Comparison of ENCODE assay signal across 8 mouse cellular contexts in genomic region chr9:35210542-35211474, GRCm38 (mm10). TPM values are rescaled to one million over a fixed set of nuclear protein-coding genes. Genes with fewer than 3 reads are reported as not detected.
DNase-seq lines count a peak whose midpoint lies in the region; ATAC-seq and TF ChIP-seq lines count a peak whose summit lies in the region.

Gene Foxred1, minus strand, starts transcription at chr9:35211055.

- H3K27ac ChIP-seq in heart, embryonic 12.5 days (ENCODE audit: poor library complexity, severe bottlenecking), result peak within 1 kb of the TSS; percentile 98
- peak within 1 kb of the TSS; percentile 95 for H3K27ac ChIP-seq in kidney, postnatal 0 days
- peak within 1 kb of the TSS; percentile 71 for H3K27ac ChIP-seq in liver, embryonic 11.5 days (ENCODE audit: low read depth, low read length)
- H3K27ac ChIP-seq in stomach, embryonic 14.5 days (ENCODE audit: low read length), result peak within 1 kb of the TSS; percentile 89

- peak; percentile 100 for DNase-seq in CD4-positive helper T cell, adult 2 months (ENCODE audit: low read depth, low spot score)
- peak; percentile 99 for DNase-seq in brain, embryonic 18.5 days (ENCODE audit: low read depth, low spot score)
- DNase-seq in kidney, postnatal 0 days (ENCODE audit: low spot score), result peak; percentile 100
- peak; percentile 98 for DNase-seq in liver, embryonic 11.5 days (ENCODE audit: low spot score)
- peak; percentile 100 for DNase-seq in naive thymus-derived CD4-positive, alpha-beta T cell, adult 2 months (ENCODE audit: low read depth)

- H3K27me3 ChIP-seq in heart, embryonic 12.5 days (replicated peaks), result no peaks in the 10 kb centered on the region
- no peaks in the 10 kb centered on the region for H3K27me3 ChIP-seq in kidney, postnatal 0 days (ENCODE audit: insufficient read depth, low read length)
- no peaks in the 10 kb centered on the region for H3K27me3 ChIP-seq in liver, embryonic 11.5 days (replicated peaks; ENCODE audit: control insufficient read depth, insufficient read depth, low read length)
- no peaks in the 10 kb centered on the region for H3K27me3 ChIP-seq in stomach, embryonic 14.5 days (ENCODE audit: control insufficient read depth, insufficient read depth, low read length)

- WGBS in heart, embryonic 12.5 days, result under 1% methylated on average over 71 of the region's 72 CpGs
- under 1% methylated on average over 69 of the region's 72 CpGs for WGBS in kidney, postnatal 0 days
- 1% methylated on average over 72 of the region's 72 CpGs for WGBS in liver, embryonic 11.5 days
- 1% methylated on average over 71 of the region's 72 CpGs for WGBS in stomach, embryonic 14.5 days

- peak; percentile 97 for ATAC-seq in erythroid progenitor cell, adult 5-6 weeks (replicated peaks; ENCODE audit: low FRiP score, poor library complexity, severe bottlenecking)
- peak; percentile 100 for ATAC-seq in heart, embryonic 12.5 days (ENCODE audit: insufficient number of reproducible peaks, low FRiP score)
- peak; percentile 100 for ATAC-seq in kidney, postnatal 0 days (replicated peaks; ENCODE audit: low FRiP score, low read depth)
- ATAC-seq in liver, embryonic 11.5 days (replicated peaks; ENCODE audit: low FRiP score), result peak; percentile 99
- ATAC-seq in stomach, embryonic 14.5 days (ENCODE audit: insufficient number of reproducible peaks, insufficient read depth, low FRiP score, low read depth), result peak; percentile 100

- H3K36me3 ChIP-seq in heart, embryonic 12.5 days, result peaks cover 66% of the 10 kb centered on the region
- H3K36me3 ChIP-seq in kidney, postnatal 0 days (ENCODE audit: insufficient read depth, low read length), result peaks cover 50% of the 10 kb centered on the region
- H3K36me3 ChIP-seq in liver, embryonic 11.5 days (ENCODE audit: control insufficient read depth, insufficient read depth, low read length), result peaks cover 42% of the 10 kb centered on the region
- H3K36me3 ChIP-seq in stomach, embryonic 14.5 days (ENCODE audit: control insufficient read depth, insufficient read depth, low read length), result peaks cover 41% of the 10 kb centered on the region

- peaks cover 20% of the 10 kb centered on the region for H3K4me1 ChIP-seq in heart, embryonic 12.5 days (replicated peaks)
- H3K4me1 ChIP-seq in kidney, postnatal 0 days (replicated peaks; ENCODE audit: insufficient read depth, low read length), result peaks cover 13% of the 10 kb centered on the region; the same call in 1 of the 2 replicates
- 0 out of 2 replicates have a peak, but pooled peaks cover 4% of the 10 kb centered on the region for H3K4me1 ChIP-seq in liver, embryonic 11.5 days (replicated peaks; ENCODE audit: control insufficient read depth, insufficient read depth, low read length)
- H3K4me1 ChIP-seq in stomach, embryonic 14.5 days (ENCODE audit: control insufficient read depth, insufficient read depth, low read length), result peaks cover 12% of the 10 kb centered on the region

- peak within 1 kb of the TSS; percentile 92 for H3K4me2 ChIP-seq in heart, embryonic 12.5 days
- peak within 1 kb of the TSS; percentile 79 for H3K4me2 ChIP-seq in kidney, postnatal 0 days (ENCODE audit: low read length)
- peak within 1 kb of the TSS; percentile 91 for H3K4me2 ChIP-seq in liver, embryonic 11.5 days
- H3K4me2 ChIP-seq in stomach, embryonic 14.5 days (replicated peaks; ENCODE audit: low read depth, low read length), result peak within 1 kb of the TSS; percentile 92

- peak within 1 kb of the TSS; percentile 68 for H3K4me3 ChIP-seq in heart, embryonic 12.5 days
- peak within 1 kb of the TSS; percentile 74 for H3K4me3 ChIP-seq in kidney, postnatal 0 days (replicated peaks; ENCODE audit: low read depth, low read length)
- H3K4me3 ChIP-seq in liver, embryonic 11.5 days (ENCODE audit: low read depth, low read length), result peak within 1 kb of the TSS; percentile 94
- peak within 1 kb of the TSS; percentile 86 for H3K4me3 ChIP-seq in stomach, embryonic 14.5 days (ENCODE audit: low read depth, low read length)

- peak within 1 kb of the TSS; percentile 88 for H3K9ac ChIP-seq in heart, embryonic 12.5 days
- peak within 1 kb of the TSS; percentile 89 for H3K9ac ChIP-seq in kidney, postnatal 0 days (ENCODE audit: low read depth, low read length)
- peak within 1 kb of the TSS; percentile 83 for H3K9ac ChIP-seq in liver, embryonic 11.5 days (ENCODE audit: low read depth, low read length)
- H3K9ac ChIP-seq in stomach, embryonic 14.5 days (replicated peaks; ENCODE audit: low read depth, low read length), result peak within 1 kb of the TSS; percentile 87

- no peaks in the 10 kb centered on the region for H3K9me3 ChIP-seq in heart, embryonic 12.5 days (replicated peaks)
- H3K9me3 ChIP-seq in kidney, postnatal 0 days (replicated peaks; ENCODE audit: low read length), result no peaks in the 10 kb centered on the region
- H3K9me3 ChIP-seq in liver, embryonic 11.5 days (ENCODE audit: control insufficient read depth, low read length), result no peaks in the 10 kb centered on the region
- no peaks in the 10 kb centered on the region for H3K9me3 ChIP-seq in stomach, embryonic 14.5 days (ENCODE audit: control insufficient read depth, low read depth, low read length)

- no peak for TF ChIP-seq CTCF in kidney, postnatal 0 days (IDR thresholded peaks at IDR 0.05; ENCODE audit: low read depth)

RNA-seq across cellular contexts. Expression of gene Foxred1, which starts in this region (rescaled TPM):
- total RNA-seq in erythroid progenitor cell, adult 5-6 weeks (2015; ENCODE audit: low replicate concordance), result 3.8 and 4.3 TPM in 2 replicates
- 9.4 and 10.4 TPM in 2 replicates for total RNA-seq in erythroid progenitor cell, adult 5-6 weeks (2017; ENCODE audit: low replicate concordance)
- polyA plus RNA-seq in heart, embryonic 12.5 days (2016; fragmentation: Nextera tagmentation; extraction: Ambion mirVana), result 62.2 and 67.6 TPM in 2 replicates
- 36.8 and 40.9 TPM in 2 replicates for polyA plus RNA-seq in kidney, postnatal 0 days (2015; fragmentation: Nextera tagmentation; extraction: Ambion mirVana)
- 55.4 and 57.2 TPM in 2 replicates for polyA plus RNA-seq in liver, embryonic 11.5 days (2014; fragmentation: Nextera tagmentation; extraction: Ambion mirVana)
- 35.5 and 37.7 TPM in 2 replicates for polyA plus RNA-seq in stomach, embryonic 14.5 days (2014; fragmentation: Nextera tagmentation; extraction: Ambion mirVana)

Comparison
In these comparisons a context has a peak if more than half of its experiments do, and no peak if none do; other contexts are left out.
1. Peak in every context shown above with its lines: DNase-seq, ATAC-seq, H3K4me3 ChIP-seq and H3K27ac ChIP-seq.